Mouse (Mus musculus) hematopoietic stem cell, adult 5-6 weeks (primary cell): ENCODE data around the gene Sigmar1. TPM values are rescaled to one million over a fixed set of nuclear protein-coding genes. Genes with fewer than 3 reads are reported as not detected.
A peak's percentile ranks its signal among the peaks of the same experiment; 100 is the strongest.
"Not testable (repeated sequence)": the region's sequence is repeated elsewhere in the genome, so short reads cannot be mapped to it uniquely, and the experiment has no call there.

ENCODE experiments used
- ATAC-seq, 2 experiments: fragments of 125-278 bp in 1 of 2; replicated peaks in 1 of 2; 2 replicates each; pipeline ENCODE4 v1.8.0; 2016 to 2017; ENCODE audit warnings: inconsistent platforms in 2 of 2, mild to moderate bottlenecking in 2 of 2, moderate number of reproducible peaks in 2 of 2, low read depth in 1 of 2, moderate TSS enrichment in 1 of 2; ENCODE audit not compliant: low FRiP score in 2 of 2, poor library complexity in 2 of 2, severe bottlenecking in 2 of 2, insufficient read depth in 1 of 2, low TSS enrichment in 1 of 2
- total RNA-seq: library from RNA; stranded (forward); fragments of 172-1452, 232-1000 nt; gene quantifications from 2 replicates; pipeline ENCODE4 v1.2.3, GENCODE M21; 2017

Gene Sigmar1
- total RNA-seq: 47.3 and 60.0 TPM in 2 replicates

DNA sequence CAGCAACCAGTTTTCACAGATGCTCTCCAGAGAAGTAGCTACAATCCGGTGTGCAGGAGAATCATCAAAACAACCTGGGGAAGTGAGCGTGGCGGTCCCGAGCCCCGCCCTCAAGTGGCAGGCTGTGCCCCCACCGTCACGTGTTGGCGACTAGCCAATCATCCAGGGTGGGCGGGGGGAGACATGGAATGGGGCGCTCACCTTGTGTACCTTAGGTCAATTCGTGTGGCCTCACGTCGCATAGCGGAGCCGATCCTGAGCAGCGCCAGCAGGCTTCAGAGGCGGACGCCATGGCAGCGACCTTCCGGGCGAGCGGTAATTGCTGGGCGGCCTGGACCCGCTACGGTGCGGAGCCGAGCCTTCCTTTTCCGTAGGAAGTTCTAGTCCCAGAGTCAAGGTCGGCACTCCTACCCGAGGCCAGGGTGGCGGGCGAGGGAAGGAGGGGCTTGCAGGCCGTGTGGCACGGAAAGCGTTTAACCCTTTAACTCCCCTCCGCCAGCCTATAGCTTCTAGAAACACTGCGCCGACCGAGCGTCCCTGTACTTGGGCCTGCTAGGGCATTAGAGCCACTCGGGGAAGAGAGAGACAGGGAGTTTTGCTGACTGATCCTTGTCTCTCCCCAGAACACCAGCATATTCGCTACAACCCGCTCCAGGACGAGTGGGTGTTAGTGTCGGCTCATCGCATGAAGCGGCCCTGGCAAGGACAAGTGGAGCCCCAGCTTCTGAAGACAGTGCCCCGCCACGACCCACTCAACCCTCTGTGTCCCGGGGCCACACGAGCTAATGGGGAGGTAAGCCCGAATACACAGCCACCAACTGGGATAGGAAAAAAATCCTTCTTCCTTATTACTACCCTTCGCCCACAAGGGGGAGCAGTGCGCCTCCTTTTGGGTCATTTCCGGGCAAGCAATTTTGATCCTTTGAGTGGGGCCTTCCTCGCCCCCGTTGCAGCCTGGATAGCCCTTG, at the start of gene Sigmar1:
Sigmar1 (minus strand) TSS at position 820 of the 968 bp plus-strand sequence.
- peak; percentile 57 to 68 for ATAC-seq

DNA sequence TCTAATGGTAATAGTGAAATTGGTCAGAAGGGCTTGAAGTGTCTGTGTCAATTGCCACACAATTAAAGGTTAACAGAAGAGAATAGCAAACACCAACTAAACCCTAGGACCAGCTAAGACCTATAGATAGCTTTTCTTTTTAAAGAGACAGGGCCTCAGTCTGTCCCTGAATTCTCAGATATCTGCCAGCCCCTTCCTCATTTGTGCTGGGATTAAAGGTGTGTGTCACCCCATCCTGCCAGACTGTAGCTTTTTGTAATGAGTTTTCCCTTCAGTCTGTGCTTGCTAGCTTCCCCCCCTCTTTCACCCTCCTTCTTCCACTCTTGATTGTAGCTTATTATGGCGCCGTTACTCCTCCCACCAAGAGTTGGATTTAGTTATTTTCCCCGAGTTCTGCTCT, 27.2 kb upstream of the Sigmar1 start:
- not testable (repeated sequence) for ATAC-seq

DNA sequence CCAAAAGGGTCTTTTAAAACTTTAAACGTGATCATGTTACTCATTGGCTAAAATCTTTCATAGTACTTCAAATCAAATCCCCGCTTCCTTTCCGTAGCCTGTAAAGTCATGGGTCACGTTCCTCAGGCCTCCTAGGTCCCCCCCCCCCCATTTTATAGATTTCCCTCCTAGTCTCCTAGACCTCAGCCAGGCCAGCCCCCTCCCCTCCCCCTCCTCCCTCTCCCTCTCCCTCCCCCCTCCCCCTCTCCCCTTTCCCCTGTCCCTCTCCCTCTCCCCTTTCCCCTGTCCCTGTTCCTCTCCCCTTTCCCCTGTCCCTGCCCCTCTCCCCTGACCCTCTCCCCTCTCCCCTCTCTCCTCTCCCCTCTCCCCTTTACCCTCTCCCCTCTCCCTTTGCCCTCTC, 26.8 kb upstream of the Sigmar1 start:
- not testable (repeated sequence) for ATAC-seq

DNA sequence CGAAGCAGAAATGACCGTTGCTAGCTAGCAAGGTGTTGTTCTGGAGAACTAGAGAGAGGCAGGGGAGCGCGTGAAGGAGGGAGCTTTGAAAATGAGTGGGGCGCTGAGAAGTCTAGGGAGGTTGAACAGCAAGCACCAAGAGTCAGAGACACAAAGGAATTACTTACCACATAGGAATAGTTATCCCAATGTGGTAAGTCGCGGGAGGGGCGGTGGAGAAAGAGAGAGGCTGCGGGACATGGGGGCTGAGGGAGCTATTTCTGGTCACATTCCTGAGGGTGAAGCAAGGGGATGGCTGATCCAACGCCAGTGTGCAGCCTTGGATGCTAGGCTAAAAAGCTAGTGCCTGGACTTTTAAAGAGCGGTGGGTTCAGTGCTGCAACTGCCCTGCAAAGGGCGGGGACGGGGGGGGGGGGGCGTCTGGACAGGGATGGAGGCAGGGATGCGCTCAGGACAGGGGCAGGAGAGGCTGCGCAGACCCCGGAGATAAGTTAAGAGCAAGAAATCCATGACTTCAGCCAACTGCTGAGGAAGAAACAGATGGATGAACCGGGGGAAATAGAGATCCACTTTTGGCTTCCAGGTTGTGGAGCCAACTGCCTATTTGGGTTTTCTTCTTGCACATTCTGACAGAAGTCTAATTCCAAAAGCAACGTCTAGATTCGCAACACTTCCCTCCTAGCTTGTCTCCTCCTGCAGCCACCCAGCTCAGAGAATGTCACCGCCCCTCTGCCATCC, 26.0 kb upstream of the Sigmar1 start:
- not testable (repeated sequence) for ATAC-seq

DNA sequence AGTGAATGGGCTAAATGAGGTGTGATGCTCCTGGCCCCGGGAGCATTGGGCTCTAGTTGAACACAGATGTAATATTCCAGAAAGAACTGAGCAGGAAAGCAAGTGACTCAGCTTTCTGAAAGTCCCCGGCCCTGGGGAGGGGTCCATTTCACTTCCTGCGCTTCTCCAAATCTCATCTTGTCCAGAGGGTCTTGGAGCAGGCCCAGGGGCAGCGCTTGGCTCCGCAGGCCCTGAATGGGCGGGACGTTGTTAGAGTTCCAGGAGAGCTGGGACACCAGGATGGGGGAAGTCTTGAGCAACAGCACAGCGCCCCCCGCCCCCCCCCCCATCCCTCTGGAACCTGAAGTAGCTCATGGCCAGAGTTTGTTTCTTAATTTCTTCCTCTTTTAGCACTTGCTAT, 25.3 kb upstream of the Sigmar1 start:
- ATAC-seq: not testable (repeated sequence)

DNA sequence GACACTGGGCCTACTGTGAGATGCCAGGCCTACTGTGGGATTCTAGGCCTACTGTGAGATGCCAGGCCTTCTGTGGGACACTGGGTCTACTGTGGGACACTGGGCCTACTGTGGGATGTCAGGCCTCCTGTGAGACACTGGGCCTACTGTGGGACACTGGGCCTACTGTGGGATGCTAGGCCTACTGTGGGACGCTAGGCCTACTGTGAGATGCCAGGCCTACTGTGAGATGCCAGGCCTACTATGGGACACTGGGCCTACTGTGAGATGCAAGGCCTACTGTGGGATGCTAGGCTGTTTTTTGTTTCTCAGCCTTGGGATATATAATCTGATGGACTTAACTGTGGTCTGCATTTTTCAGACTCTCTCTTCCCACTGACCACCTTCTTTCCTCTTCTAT, 19.9 kb upstream of the Sigmar1 start:
- not testable (repeated sequence) for ATAC-seq

DNA sequence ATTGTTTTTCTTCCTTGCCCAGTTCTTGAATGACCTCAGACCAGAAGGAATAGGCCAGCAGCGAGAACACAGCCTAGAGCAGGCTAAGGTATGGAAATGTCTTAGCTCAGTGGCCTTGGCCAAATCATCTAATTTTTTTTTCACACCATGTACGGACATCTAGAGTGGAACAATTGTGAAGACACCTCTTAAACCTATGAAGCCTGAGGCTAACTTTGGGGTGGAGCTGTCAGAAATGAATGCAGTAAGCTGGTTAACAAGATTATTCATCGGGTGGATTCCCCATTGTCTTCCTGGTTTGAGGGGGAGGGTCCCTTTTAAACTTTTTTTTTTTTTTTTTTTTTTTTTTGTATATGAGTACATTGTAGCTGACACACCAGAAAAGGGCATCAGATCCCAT, 18.5 kb upstream of the Sigmar1 start:
- ATAC-seq: not testable (repeated sequence)

DNA sequence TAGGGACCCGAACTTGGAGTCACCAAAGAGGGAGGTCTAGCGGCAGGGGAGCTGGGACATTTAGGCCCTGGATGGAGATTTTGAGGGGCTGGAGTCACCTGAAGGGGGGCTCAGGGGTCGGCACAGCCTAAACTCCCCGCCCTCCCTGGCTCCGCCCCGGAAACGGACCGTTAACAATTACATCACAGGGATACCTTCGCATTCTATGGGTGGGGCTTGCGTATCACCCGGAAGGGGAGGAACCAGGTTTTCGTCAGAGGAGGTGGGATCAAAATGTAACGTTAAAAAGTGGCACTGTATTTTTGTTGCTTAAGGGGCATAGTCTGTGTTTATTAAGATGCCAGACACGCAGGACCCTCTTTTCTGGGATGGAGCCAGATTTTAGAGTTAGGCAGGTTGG, 18.0 kb upstream of the Sigmar1 start, which contains the start of gene Ccl27a:
Ccl27a (minus strand) TSS at position 246 of the 400 bp plus-strand sequence.
- not testable (repeated sequence) for ATAC-seq

DNA sequence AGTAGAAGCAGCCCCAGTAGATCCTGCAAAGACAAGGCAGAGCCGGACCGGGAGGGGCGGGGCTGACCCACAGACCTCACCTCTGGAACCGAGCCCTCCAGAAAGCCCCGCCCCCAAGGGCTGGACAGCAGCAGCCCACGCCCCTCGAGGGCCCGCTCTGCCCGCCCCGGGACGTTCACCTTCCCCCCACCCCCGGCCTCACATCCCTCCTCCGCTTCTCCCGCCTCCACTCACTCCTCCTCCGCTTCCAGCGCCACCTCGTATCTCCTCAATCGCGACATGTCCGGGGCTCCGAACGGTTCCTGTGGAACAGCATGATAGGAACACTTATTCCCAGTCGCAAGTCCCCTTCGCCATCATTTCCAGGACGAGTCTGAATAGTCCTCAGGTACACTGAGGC, 17.5 kb upstream of the Sigmar1 start:
- ATAC-seq: peak in 1 of 2 experiments; percentile 45; a peak in 1 of 4 replicates

DNA sequence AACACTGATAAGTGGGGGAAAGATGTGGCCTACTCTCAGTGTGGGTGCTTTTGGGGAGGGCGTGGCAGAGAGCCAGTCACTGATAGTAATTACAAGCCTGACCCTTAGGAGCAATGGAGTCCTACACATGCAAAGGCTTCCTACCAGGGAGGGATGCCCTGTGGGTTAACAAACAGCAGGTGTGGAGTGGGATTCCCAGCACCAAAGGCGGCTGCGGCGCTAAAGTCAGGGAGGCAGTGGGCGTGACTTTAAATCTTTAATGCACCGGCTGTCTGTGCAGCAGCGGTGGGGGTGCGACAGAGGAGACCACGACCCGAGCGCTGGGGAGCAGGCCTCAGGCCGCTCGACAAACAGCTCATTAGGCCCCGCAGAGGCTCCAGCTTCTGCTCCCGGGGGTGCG, 17.0 kb upstream of the Sigmar1 start:
- ATAC-seq: not testable (repeated sequence)

DNA sequence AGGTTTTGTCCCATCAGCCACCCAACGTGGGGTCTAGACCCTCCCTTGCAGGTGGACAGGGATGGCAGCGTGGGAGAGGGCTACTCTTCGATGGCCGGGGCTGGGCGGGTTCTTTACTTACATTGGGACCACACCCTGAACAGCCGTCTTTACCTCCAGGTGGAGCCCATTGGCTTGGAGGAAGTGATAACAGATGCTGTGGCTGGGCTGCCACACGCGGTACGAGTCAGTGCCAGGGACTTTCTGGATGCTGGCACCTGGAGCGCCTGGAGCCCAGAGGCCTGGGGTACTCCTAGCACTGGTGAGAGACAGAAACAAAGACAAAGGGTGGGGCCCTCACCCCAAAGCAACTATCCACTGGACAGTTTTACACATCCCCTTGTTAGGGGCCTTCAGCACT, 11.3 kb upstream of the Sigmar1 start:
- ATAC-seq: not testable (repeated sequence)

DNA sequence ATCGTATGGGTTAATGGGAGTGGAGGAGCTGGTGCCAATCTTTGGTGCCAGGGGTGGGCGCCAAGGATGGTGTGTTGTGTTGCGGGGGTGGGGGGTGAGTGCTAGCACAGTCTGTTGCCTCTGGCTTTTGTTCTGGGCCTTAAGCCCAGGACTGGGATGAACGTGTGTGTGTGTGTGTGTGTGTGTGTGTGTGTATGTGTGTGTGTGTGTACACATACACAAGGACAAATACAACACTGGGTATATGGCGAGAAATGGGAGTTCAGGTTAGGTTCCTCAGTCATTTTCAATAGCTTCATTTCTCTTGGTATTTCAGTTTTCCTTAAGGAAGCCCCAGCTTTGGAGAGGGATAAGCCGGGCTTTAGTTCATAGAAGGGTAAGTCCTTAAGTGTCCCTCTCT, 7.2 kb upstream of the Sigmar1 start:
- not testable (repeated sequence) for ATAC-seq

DNA sequence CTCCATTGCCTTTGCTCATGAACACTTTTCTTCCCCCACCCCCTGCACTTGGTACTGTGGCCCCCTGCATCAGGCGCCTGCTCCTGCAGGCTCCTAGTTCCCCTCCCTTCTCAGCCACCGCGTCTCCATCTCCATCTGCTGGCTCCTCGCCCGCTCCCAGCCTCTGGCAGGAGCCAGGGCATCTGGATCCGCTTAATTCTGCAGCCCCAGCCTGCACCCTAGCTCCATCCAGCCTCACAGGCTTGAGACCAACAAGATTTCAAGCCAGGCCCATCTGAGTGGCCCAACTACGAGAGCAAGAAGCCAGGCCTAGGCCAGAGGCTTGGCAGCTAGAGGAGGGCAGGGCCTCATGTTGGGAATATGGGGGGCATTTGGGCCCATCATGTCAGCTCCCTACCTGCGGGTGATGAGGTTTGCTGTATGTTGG, 6.7 kb upstream of the Sigmar1 start:
- ATAC-seq: not testable (repeated sequence)

DNA sequence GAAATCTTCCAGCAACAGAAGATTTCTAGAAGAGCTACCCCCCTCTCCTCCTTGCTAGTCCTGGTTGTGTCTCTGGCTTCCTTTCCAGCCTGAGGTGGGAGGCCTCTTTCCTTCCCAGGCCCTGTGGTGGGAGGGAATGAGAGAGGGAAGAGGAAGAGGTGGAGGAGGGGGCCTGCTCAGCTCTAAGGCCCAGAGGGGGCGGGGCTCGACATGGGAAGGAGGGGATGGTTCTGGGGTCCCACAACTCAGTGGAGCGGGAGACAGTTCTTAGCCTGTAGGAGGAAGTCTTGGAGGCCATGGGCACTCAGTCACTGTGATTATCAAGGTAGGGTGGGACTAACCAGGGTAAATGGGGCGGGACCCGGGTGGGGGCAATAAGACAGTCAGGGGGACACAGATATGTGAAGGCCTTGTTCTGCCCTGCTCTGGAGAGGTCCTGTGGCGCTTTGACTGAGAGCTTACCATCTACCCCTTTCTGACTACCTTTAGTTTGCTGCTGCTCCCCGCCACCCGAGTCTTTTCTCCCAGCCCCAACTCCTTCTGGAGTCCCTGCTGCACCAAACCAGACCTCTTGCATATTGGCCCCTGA, 6.2 kb upstream of the Sigmar1 start:
- no peak for ATAC-seq

DNA sequence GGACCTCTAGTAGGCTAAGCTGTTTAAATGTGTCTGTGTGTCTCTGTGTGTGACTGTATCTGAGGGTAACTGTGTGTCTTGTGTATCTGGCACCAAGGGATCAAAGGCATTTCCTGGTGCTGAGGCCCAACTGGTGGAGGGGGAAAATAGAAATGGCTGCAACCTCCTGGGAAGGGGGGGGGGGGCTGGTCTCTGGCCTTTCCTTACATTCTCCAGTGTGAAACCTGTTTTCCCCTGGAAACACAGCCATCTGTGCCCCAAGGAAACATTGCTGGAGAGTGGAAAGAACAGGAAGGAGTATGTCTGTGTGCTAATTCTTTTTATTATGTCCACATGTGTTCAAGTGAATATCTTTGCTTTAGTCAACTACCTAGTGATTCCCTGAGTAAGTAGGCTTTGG, 5.7 kb upstream of the Sigmar1 start:
- no peak for ATAC-seq

DNA sequence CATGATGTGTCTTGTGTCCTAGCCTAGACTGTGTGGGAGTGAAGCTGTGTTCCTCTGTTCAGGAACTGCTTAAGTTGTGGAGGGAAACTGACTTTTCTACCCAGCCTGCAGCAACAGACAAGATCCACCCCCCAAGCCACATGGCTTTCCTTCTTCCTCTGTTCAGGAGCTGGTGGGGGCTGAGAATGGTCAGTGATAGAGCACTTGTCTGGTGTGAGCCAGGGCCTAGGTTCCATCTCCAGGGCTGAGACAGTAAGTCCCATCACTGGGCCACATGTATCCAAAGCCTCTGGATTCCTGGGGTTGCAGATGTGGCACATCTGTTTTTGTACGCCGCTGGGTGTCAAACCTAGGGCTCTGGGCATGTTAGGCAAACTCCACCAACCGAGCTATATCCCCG, 5.0 kb upstream of the Sigmar1 start:
- ATAC-seq: no peak

DNA sequence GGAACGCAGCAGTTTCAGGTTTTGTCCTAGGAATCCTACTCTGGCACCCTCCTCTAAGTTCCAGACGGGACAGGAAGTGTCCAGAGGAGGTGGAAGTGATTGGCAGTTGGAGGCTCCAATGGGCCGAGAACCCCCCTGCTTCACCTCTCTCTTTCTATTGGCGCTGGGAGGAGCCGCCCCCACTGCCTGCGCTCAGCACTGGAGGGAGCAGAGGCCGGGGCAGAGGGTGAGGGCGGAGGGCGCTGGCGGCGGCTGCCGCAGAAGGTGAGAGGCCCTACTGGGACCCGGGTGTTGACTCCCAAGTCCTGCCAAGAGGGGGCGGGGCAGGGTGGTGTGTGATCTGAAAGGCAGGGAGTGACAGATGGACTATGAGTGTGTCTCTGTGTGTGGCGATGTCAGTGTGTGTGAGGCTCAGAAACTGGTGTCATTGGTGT, 4.3 kb upstream of the Sigmar1 start:
- peak; percentile 60 to 76 for ATAC-seq
